Mouse (Mus musculus) forebrain, embryonic 16.5 days (tissue): ENCODE data around the gene Olfr483. TPM values are rescaled to one million over a fixed set of nuclear protein-coding genes. Genes with fewer than 3 reads are reported as not detected.

ENCODE experiments used
- ATAC-seq: fragments of 200-750 bp; cut with Nextera tagmentation; 2 replicates; pipeline ENCODE4 v1.8.0; 2017; ENCODE audit warnings: mild to moderate bottlenecking, moderate library complexity
- H3K27ac ChIP-seq: fragments of 300-500 bp; sonication (generic); 2 replicates; pipeline ENCODE4 v1.5.1; 2014; ENCODE audit warnings: low read length, control low read depth
- H3K27me3 ChIP-seq: fragments of 300-500 bp; sonication (generic); replicated peaks from 2 replicates; pipeline ENCODE4 v1.6.1; 2014; ENCODE audit warnings: low read length; ENCODE audit not compliant: control insufficient read depth, insufficient read depth
- H3K36me3 ChIP-seq: fragments of 300-500 bp; sonication (generic); 2 replicates; pipeline ENCODE4 v1.6.1; 2014; ENCODE audit not compliant: control insufficient read depth, insufficient read depth
- H3K4me1 ChIP-seq: fragments of 300-500 bp; sonication (generic); replicated peaks from 2 replicates; pipeline ENCODE4 v1.6.1; 2014; ENCODE audit warnings: low read length; ENCODE audit not compliant: control insufficient read depth, insufficient read depth
- H3K4me2 ChIP-seq: fragments of 300-500 bp; sonication (generic); 2 replicates; pipeline ENCODE4 v1.6.1; 2014; ENCODE audit warnings: mild to moderate bottlenecking, low read length, control low read depth
- H3K4me3 ChIP-seq: fragments of 300-500 bp; sonication (generic); replicated peaks from 2 replicates; pipeline ENCODE4 v1.5.1; 2014; ENCODE audit warnings: mild to moderate bottlenecking, low read length, control low read depth
- H3K9ac ChIP-seq: fragments of 300-500 bp; sonication (generic); replicated peaks from 2 replicates; pipeline ENCODE4 v1.6.1; 2014; ENCODE audit warnings: low read depth, low read length, control low read depth
- H3K9me3 ChIP-seq: fragments of 300-500 bp; sonication (generic); 2 replicates; pipeline ENCODE4 v1.6.1; 2016; ENCODE audit warnings: low read length; ENCODE audit not compliant: control insufficient read depth
- WGBS: fragments of 180-500 bp; shearing (Covaris S2); extraction: QIAGEN DNeasy Blood & Tissue Kit; methylation state at CpG from one replicate; pipeline ENCODE4 v1.1.7; 2014; 5-methylcytosine and 5-hydroxymethylcytosine counted together
- polyA plus RNA-seq: library from polyadenylated mRNA; unstranded; fragments of >200 nt; fragmentation: Nextera tagmentation; extraction: Ambion mirVana; gene quantifications from 2 replicates; pipeline ENCODE4 v1.2.1, GENCODE M21; 2015

The Olfr483 gene
- not detected in 2 replicates for polyA plus RNA-seq

- Histone ChIP-seq H3K4me3 (no peak within 1 kb of the TSS), H3K4me2 (no peak within 1 kb of the TSS), H3K27me3 (no peaks in the 10 kb centered on the region), H3K36me3 (no peaks in the 10 kb centered on the region), H3K4me1 (no peaks in the 10 kb centered on the region), H3K9me3 (no peaks in the 10 kb centered on the region), H3K27ac (no peak within 1 kb of the TSS), H3K9ac (no peak within 1 kb of the TSS)
- ATAC-seq: no peak
- WGBS: 90% methylated on average over 1 of the region's 1 CpGs
These were observed at the start of gene Olfr483 for GRCm38 (mm10) chr7:108100549-108100948. Gene Olfr483 (plus strand): TSS chr7:108100849.

- no peaks in the 10 kb centered on the region for H3K36me3 ChIP-seq
- H3K4me2 ChIP-seq: no peak within 1 kb of the TSS
- no peaks in the 10 kb centered on the region for H3K4me1 ChIP-seq
- no peak within 1 kb of the TSS for H3K4me3 ChIP-seq
- no peaks in the 10 kb centered on the region for H3K27me3 ChIP-seq
- H3K9me3 ChIP-seq: no peaks in the 10 kb centered on the region
- H3K9ac ChIP-seq: no peak within 1 kb of the TSS
- no peak within 1 kb of the TSS for H3K27ac ChIP-seq
- no peak for ATAC-seq
- WGBS: 91% methylated on average over 1 of the region's 1 CpGs
These were observed 33.4 kb upstream of the Olfr483 start, which contains the start of gene Olfr480 for GRCm38 (mm10) chr7:108067246-108067645. Gene Olfr480 (minus strand): TSS chr7:108067346.

- Histone ChIP-seq H3K27me3 (no peaks in the 10 kb centered on the region), H3K9me3 (no peaks in the 10 kb centered on the region), H3K36me3 (no peaks in the 10 kb centered on the region), H3K4me1 (no peaks in the 10 kb centered on the region), H3K27ac (no peak within 1 kb of the TSS), H3K4me2 (no peak within 1 kb of the TSS), H3K4me3 (no peak within 1 kb of the TSS), H3K9ac (no peak within 1 kb of the TSS)
- no peak for ATAC-seq
These were observed 21.1 kb upstream of the Olfr483 start, which contains the start of gene Olfr481 for GRCm38 (mm10) chr7:108079555-108079954. Gene Olfr481 (plus strand): TSS chr7:108079855.

- H3K4me2 ChIP-seq: no peak within 1 kb of the TSS
- whole genome bisulfite sequencing: 91% methylated on average over 1 of the region's 1 CpGs
- no peak for ATAC-seq
- H3K9me3 ChIP-seq: no peaks in the 10 kb centered on the region
- H3K27me3 ChIP-seq: no peaks in the 10 kb centered on the region
- no peak within 1 kb of the TSS for H3K27ac ChIP-seq
- no peaks in the 10 kb centered on the region for H3K36me3 ChIP-seq
- no peaks in the 10 kb centered on the region for H3K4me1 ChIP-seq
- H3K9ac ChIP-seq: no peak within 1 kb of the TSS
- H3K4me3 ChIP-seq: no peak within 1 kb of the TSS
These were observed 3.2 kb upstream of the Olfr483 start, which contains the start of gene Olfr482 for GRCm38 (mm10) chr7:108097486-108097885. Gene Olfr482 (minus strand): TSS chr7:108097586.

GRCm38 (mm10) chr7:108120681-108121080 is 20.0 kb downstream of the Olfr483 start:
- H3K4me2 ChIP-seq: no peak overlapping the region
- H3K36me3 ChIP-seq: no peaks in the 10 kb centered on the region
- H3K4me3 ChIP-seq: no peak overlapping the region
- no peaks in the 10 kb centered on the region for H3K4me1 ChIP-seq
- no peaks in the 10 kb centered on the region for H3K27me3 ChIP-seq
- no peak overlapping the region for H3K9ac ChIP-seq
- no peaks in the 10 kb centered on the region for H3K9me3 ChIP-seq
- H3K27ac ChIP-seq: no peak overlapping the region
- no peak for ATAC-seq
- 18% methylated on average over 1 of the region's 1 CpGs for WGBS

- Histone ChIP-seq H3K27ac (no peak overlapping the region), H3K4me3 (no peak overlapping the region), H3K4me2 (no peak overlapping the region), H3K36me3 (no peaks in the 10 kb centered on the region), H3K27me3 (no peaks in the 10 kb centered on the region), H3K9ac (no peak overlapping the region), H3K9me3 (no peaks in the 10 kb centered on the region), H3K4me1 (no peaks in the 10 kb centered on the region)
- WGBS: 74% methylated on average over 1 of the region's 1 CpGs
- no peak for ATAC-seq
These were observed 20.8 kb downstream of the Olfr483 start for GRCm38 (mm10) chr7:108121416-108121815.

- ATAC-seq: no peak
These were observed 26.7 kb downstream of the Olfr483 start, which contains the start of gene Olfr484 for GRCm38 (mm10) chr7:108127349-108127748. Gene Olfr484 (minus strand): TSS chr7:108127449.

More at GRCm38 (mm10) chr7:108127349-108127748, 26.7 kb downstream of the Olfr483 start, which contains the start of gene Olfr484:
- no peak within 1 kb of the TSS for H3K4me2 ChIP-seq
- H3K4me3 ChIP-seq: no peak within 1 kb of the TSS
- H3K36me3 ChIP-seq: no peaks in the 10 kb centered on the region
- H3K27ac ChIP-seq: no peak within 1 kb of the TSS
- H3K4me1 ChIP-seq: no peaks in the 10 kb centered on the region
- H3K9ac ChIP-seq: no peak within 1 kb of the TSS
- no peaks in the 10 kb centered on the region for H3K27me3 ChIP-seq
- H3K9me3 ChIP-seq: no peaks in the 10 kb centered on the region

Other genes starting within 250 kb of the Olfr483 start
- gene Olfr472, start 202.9 kb upstream of the Olfr483 start, polyA plus RNA-seq: not detected in 2 replicates
- gene Olfr473, start 170.4 kb upstream of the Olfr483 start, polyA plus RNA-seq: not detected in 2 replicates
- gene Olfr474, start 146.2 kb upstream of the Olfr483 start, polyA plus RNA-seq: not detected in 2 replicates
- not detected in 2 replicates for gene Olfr476, start 136.0 kb upstream of the Olfr483 start, polyA plus RNA-seq
- gene Olfr477, start 114.2 kb upstream of the Olfr483 start, polyA plus RNA-seq: not detected in 2 replicates
- not detected in 2 replicates for gene Olfr478, start 66.9 kb upstream of the Olfr483 start, polyA plus RNA-seq
- gene Olfr479, start 50.2 kb upstream of the Olfr483 start, polyA plus RNA-seq: not detected in 2 replicates
- gene Olfr480, start 33.5 kb upstream of the Olfr483 start, polyA plus RNA-seq: not detected in 2 replicates
- not detected in 2 replicates for gene Olfr481, start 21.0 kb upstream of the Olfr483 start, polyA plus RNA-seq
- not detected in 2 replicates for gene Olfr482, start 3.3 kb upstream of the Olfr483 start, polyA plus RNA-seq
- not detected in 2 replicates for gene Olfr484, start 26.6 kb downstream of the Olfr483 start, polyA plus RNA-seq
- gene Olfr485, start 59.0 kb downstream of the Olfr483 start, polyA plus RNA-seq: not detected in 2 replicates
- gene Olfr486, start 71.9 kb downstream of the Olfr483 start, polyA plus RNA-seq: not detected in 2 replicates
- gene Olfr487, start 113.8 kb downstream of the Olfr483 start, polyA plus RNA-seq: not detected in 2 replicates
- gene Olfr488, start 157.5 kb downstream of the Olfr483 start, polyA plus RNA-seq: not detected in 2 replicates
- gene Olfr490, start 188.1 kb downstream of the Olfr483 start, polyA plus RNA-seq: not detected in 2 replicates
- not detected in 2 replicates for gene Olfr491, start 212.6 kb downstream of the Olfr483 start, polyA plus RNA-seq
- not detected in 2 replicates for gene Olfr492, start 222.8 kb downstream of the Olfr483 start, polyA plus RNA-seq
- not detected in 2 replicates for gene Olfr493, start 246.1 kb downstream of the Olfr483 start, polyA plus RNA-seq